Mouse (Mus musculus): ENCODE measurements around the gene Scrg1.

DNA sequence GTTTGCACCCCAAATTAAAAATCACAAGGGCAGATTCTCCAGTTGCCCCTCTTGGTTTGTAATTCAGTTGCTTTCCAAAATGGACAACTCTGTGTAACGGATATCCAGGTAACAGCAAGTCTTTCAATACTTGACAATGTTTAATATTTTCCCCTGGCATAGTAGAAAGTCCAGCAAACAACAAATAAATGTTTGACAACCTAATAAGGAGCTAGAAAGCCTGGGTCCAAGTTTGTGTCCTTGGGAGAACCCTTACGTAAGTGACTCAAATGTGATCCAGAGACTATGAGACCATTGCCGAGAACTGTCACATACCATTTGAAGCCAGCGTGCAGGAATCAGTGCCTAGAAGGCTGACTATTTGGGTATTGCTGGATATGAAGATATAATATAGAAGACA lies 3.8 kb upstream of the Scrg1 start:
- TF ChIP-seq EP300 (IDR thresholded peaks at IDR 0.05; ENCODE audit: low read depth) (no peak), CTCF (IDR thresholded peaks at IDR 0.05; ENCODE audit: low read depth) (no peak)
